Mouse (Mus musculus) brain, embryonic 14.5 days (tissue): ENCODE data around the gene Mybphl.
A peak's percentile ranks its signal among the peaks of the same experiment; 100 is the strongest.

Source experiments
- CTCF ChIP-seq: fragments of 200-500 bp; IDR thresholded peaks from 2 replicates; pipeline ENCODE4 v1.5.1; 2012; ENCODE audit warnings: inconsistent platforms, mild to moderate bottlenecking, moderate library complexity, borderline replicate concordance; ENCODE audit not compliant: insufficient read depth, insufficient read length; ENCODE audit errors: extremely low read depth
- POLR2A ChIP-seq: fragments of 200-500 bp; IDR thresholded peaks from 2 replicates; pipeline ENCODE4 v1.6.1; 2012; ENCODE audit warnings: mild to moderate bottlenecking, inconsistent platforms, borderline replicate concordance; ENCODE audit not compliant: poor library complexity, insufficient read depth, insufficient read length, severe bottlenecking; ENCODE audit errors: extremely low read depth

GRCm38 (mm10) chr3:108415831-108416223 lies 51.1 kb downstream of the Mybphl start:
- TF ChIP-seq POLR2A, result peak; percentile 84
- TF ChIP-seq CTCF, result no peak
